Mouse (Mus musculus) hindbrain, embryonic 14.5 days (tissue): Measurements from ENCODE around the gene Jade1. TPM values are rescaled to one million over a fixed set of nuclear protein-coding genes. Genes with fewer than 3 reads are reported as not detected.

Experiments
- ATAC-seq: fragments of 200-750 bp; cut with Nextera tagmentation; 2 replicates; pipeline ENCODE4 v1.8.0; 2017; ENCODE audit warnings: moderate number of reproducible peaks, mild to moderate bottlenecking, moderate TSS enrichment, moderate library complexity; ENCODE audit not compliant: low FRiP score
- DNase-seq: peaks from one replicate; pipeline ENCODE4 v3.0.0-alpha.2; 2015; ENCODE audit warnings: low spot score
- H3K27ac ChIP-seq: fragments of 300-500 bp; sonication (generic); 2 replicates; pipeline ENCODE4 v1.5.1; 2014; ENCODE audit warnings: mild to moderate bottlenecking, moderate library complexity
- H3K27me3 ChIP-seq: fragments of 300-500 bp; sonication (generic); 2 replicates; pipeline ENCODE4 v1.6.1; 2014; ENCODE audit warnings: mild to moderate bottlenecking, low read length, mixed read lengths; ENCODE audit not compliant: control insufficient read depth, insufficient read depth
- H3K36me3 ChIP-seq: fragments of 300-500 bp; sonication (generic); replicated peaks from 2 replicates; pipeline ENCODE4 v1.6.1; 2014; ENCODE audit not compliant: control insufficient read depth, insufficient read depth
- H3K4me1 ChIP-seq: fragments of 300-500 bp; sonication (generic); replicated peaks from 2 replicates; pipeline ENCODE4 v1.6.1; 2014; ENCODE audit warnings: antibody characterized with exemption, low read length, mixed read lengths; ENCODE audit not compliant: control insufficient read depth, insufficient read depth
- H3K4me2 ChIP-seq: fragments of 300-500 bp; sonication (generic); replicated peaks from 2 replicates; pipeline ENCODE4 v1.6.1; 2014; ENCODE audit warnings: mild to moderate bottlenecking, moderate library complexity
- H3K4me3 ChIP-seq: fragments of 300-500 bp; sonication (generic); replicated peaks from 2 replicates; pipeline ENCODE4 v1.5.1; 2014; ENCODE audit warnings: mild to moderate bottlenecking, low read length
- H3K9ac ChIP-seq: fragments of 300-500 bp; sonication (generic); 2 replicates; pipeline ENCODE4 v1.6.1; 2014
- H3K9me3 ChIP-seq: fragments of 300-500 bp; sonication (generic); 2 replicates; pipeline ENCODE4 v1.6.1; 2016; ENCODE audit warnings: low read length; ENCODE audit not compliant: control insufficient read depth
- WGBS: fragments of 180-500 bp; shearing (Covaris S2); extraction: QIAGEN DNeasy Blood & Tissue Kit; methylation state at CpG from one replicate; pipeline ENCODE4 v1.1.7; 2014; 5-methylcytosine and 5-hydroxymethylcytosine counted together
- polyA plus RNA-seq: library from polyadenylated mRNA; unstranded; fragments of >200 nt; fragmentation: Nextera tagmentation; extraction: Ambion mirVana; gene quantifications from 2 replicates; pipeline ENCODE4 v1.2.1, GENCODE M21; 2014

Jade1 gene
- polyA plus RNA-seq, 1 experiment from 2014 or later, result 13.3 TPM

DNA sequence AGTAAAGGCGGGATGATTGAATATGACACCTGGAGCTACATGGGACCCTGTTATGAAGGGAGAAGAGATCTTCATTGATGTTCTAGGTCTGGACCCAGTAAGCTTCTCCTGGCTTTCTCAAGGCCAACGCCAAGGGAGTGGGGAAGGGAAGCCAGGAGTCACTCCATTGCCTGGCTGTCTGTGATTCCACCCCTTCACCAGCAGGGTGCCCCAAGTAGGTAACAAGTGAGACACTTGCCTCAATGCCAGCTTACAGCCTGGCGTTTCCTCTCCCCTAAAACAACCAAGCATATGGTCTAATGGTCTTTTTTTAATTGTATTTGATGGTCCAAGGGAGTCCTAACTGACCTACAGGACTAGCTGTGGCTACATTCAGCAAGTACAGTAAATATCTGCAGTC is 14.2 kb upstream of the Jade1 start:
- H3K4me1 ChIP-seq, result 0 out of 2 replicates have a peak, but pooled peaks cover 5% of the 10 kb centered on the region
- no peak overlapping the region for H3K27ac ChIP-seq
- no peak overlapping the region for H3K9ac ChIP-seq
- no peak overlapping the region for H3K4me3 ChIP-seq
- DNase-seq (no peak), ATAC-seq (no peak)
- H3K9me3 ChIP-seq, result no peaks in the 10 kb centered on the region
- no peak overlapping the region for H3K4me2 ChIP-seq
- H3K27me3 ChIP-seq, result no peaks in the 10 kb centered on the region
- WGBS, result 89% methylated on average over 3 of the region's 3 CpGs
- no peaks in the 10 kb centered on the region for H3K36me3 ChIP-seq

GRCm38 (mm10) chr3:41544451-41544850 is 11.1 kb upstream of the Jade1 start:
- 55% methylated on average over 7 of the region's 7 CpGs for WGBS
- no peak for DNase-seq
- no peak for ATAC-seq

GRCm38 (mm10) chr3:41547289-41547688 is 8.2 kb upstream of the Jade1 start:
- WGBS, result 98% methylated on average over 5 of the region's 5 CpGs
- no peak overlapping the region for H3K27ac ChIP-seq
- no peaks in the 10 kb centered on the region for H3K9me3 ChIP-seq
- H3K9ac ChIP-seq, result no peak overlapping the region
- H3K4me3 ChIP-seq, result no peak overlapping the region
- DNase-seq (no peak), ATAC-seq (no peak)
- H3K36me3 ChIP-seq, result no peaks in the 10 kb centered on the region
- H3K4me2 ChIP-seq, result no peak overlapping the region
- H3K4me1 ChIP-seq, result 0 out of 2 replicates have a peak, but pooled peaks cover 5% of the 10 kb centered on the region
- no peaks in the 10 kb centered on the region for H3K27me3 ChIP-seq

More at GRCm38 (mm10) chr3:41544451-41544850, 11.1 kb upstream of the Jade1 start:
- H3K36me3 ChIP-seq, result no peaks in the 10 kb centered on the region
- H3K4me3 ChIP-seq, result no peak overlapping the region
- no peaks in the 10 kb centered on the region for H3K9me3 ChIP-seq
- 0 out of 2 replicates have a peak, but pooled peaks cover 5% of the 10 kb centered on the region for H3K4me1 ChIP-seq
- no peak overlapping the region for H3K9ac ChIP-seq
- H3K4me2 ChIP-seq, result no peak overlapping the region
- no peak overlapping the region for H3K27ac ChIP-seq
- no peaks in the 10 kb centered on the region for H3K27me3 ChIP-seq

DNA sequence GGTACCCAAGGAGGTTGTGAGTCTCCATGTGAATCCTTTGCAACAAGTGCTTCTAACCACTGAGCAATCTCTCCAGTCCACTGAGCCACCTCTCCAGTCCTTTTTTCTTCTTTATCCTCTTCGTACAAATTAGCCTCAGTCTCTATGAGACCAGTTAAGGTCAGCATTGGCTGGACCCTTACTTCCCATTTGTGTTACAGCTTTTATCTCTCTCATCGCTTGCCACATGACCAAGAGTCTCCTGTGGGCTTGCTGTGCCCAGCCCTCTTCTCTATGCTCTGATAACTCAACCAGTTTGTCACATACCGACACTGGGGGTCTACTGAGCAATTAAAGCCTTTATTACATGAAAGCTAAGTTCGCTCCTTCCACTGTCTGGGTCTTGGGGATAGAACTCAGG is 7.3 kb upstream of the Jade1 start:
- H3K4me2 ChIP-seq, result no peak overlapping the region
- no peaks in the 10 kb centered on the region for H3K27me3 ChIP-seq
- WGBS, result 84% methylated on average over 4 of the region's 4 CpGs
- no peak for DNase-seq
- no peak overlapping the region for H3K27ac ChIP-seq
- H3K9ac ChIP-seq, result no peak overlapping the region
- 0 out of 2 replicates have a peak, but pooled peaks cover 5% of the 10 kb centered on the region for H3K4me1 ChIP-seq
- H3K36me3 ChIP-seq, result no peaks in the 10 kb centered on the region
- ATAC-seq, result no peak
- no peaks in the 10 kb centered on the region for H3K9me3 ChIP-seq
- H3K4me3 ChIP-seq, result no peak overlapping the region

GRCm38 (mm10) chr3:41551671-41552070 is 3.9 kb upstream of the Jade1 start:
- no peak overlapping the region for H3K9ac ChIP-seq
- no peaks in the 10 kb centered on the region for H3K9me3 ChIP-seq
- no peaks in the 10 kb centered on the region for H3K4me1 ChIP-seq
- H3K4me2 ChIP-seq, result no peak overlapping the region
- H3K4me3 ChIP-seq, result no peak overlapping the region
- no peaks in the 10 kb centered on the region for H3K27me3 ChIP-seq
- 59% methylated on average over 3 of the region's 3 CpGs for WGBS
- no peaks in the 10 kb centered on the region for H3K36me3 ChIP-seq
- no peak overlapping the region for H3K27ac ChIP-seq
- DNase-seq, result no peak
- no peak for ATAC-seq

- 79% methylated on average over 11 of the region's 11 CpGs for WGBS
- Histone ChIP-seq H3K36me3 (no peaks in the 10 kb centered on the region), H3K27me3 (no peaks in the 10 kb centered on the region), H3K9me3 (no peaks in the 10 kb centered on the region), H3K9ac (no peak overlapping the region), H3K4me2 (no peak overlapping the region), H3K4me3 (no peak overlapping the region), H3K27ac (no peak overlapping the region), H3K4me1 (no peaks in the 10 kb centered on the region)
- no peak for ATAC-seq
- DNase-seq, result no peak
These were observed 2.6 kb upstream of the Jade1 start for GRCm38 (mm10) chr3:41552777-41553548.

GRCm38 (mm10) chr3:41553681-41554080 is 1.9 kb upstream of the Jade1 start:
- no peak overlapping the region for H3K9ac ChIP-seq
- no peak overlapping the region for H3K4me2 ChIP-seq
- no peak for ATAC-seq
- H3K27ac ChIP-seq, result no peak overlapping the region
- no peak overlapping the region for H3K4me3 ChIP-seq
- H3K4me1 ChIP-seq, result no peaks in the 10 kb centered on the region
- H3K9me3 ChIP-seq, result no peaks in the 10 kb centered on the region
- 86% methylated on average over 4 of the region's 4 CpGs for WGBS
- H3K36me3 ChIP-seq, result no peaks in the 10 kb centered on the region
- DNase-seq, result no peak
- H3K27me3 ChIP-seq, result no peaks in the 10 kb centered on the region

DNA sequence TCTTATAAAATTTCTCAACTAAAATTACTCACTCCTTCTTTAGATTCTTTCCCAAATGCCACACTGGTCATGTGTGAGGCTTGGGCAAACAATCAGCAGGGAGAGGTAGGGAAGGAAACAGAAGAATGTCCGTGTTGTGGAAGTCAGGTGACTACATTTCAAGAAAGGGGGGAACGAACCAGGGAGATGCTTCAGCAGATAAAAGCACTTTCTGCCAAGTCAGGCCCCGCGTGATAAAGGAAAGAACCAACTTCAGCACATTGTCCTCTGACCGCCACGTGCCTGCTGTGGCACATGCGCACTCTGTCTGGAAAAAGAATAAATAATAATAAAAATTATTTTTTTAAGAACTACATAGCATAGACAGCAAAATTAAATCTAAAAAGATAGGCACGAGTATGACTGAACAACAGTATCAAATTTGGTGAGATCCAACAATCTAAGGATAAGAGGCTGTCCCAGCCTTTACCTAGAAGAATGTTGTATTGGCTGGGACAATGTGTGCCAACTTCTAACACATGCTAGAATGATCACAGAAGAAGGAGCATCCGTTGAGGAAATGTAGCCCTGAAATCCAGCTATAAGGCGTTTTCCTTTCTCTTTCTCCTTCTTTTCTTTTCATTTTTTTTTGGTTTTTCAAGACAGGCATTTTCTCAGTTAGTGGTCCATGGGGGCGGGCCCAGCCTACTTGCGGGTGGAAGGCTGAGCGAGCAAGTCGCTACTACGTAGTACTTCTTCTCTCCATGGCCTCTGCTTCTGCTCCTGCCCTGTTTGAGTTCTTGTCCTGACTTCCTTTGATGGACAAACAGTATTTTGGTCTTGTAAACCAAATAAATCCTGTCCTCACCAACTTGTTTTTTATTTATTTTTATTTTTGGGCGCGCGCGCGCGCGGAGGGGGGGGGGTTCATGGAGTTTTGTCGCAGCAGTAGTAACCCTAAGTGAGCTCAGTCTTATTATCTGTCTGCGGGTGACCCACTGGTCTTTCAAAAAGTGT is 753 bp upstream of the Jade1 start:
- Histone ChIP-seq H3K27me3 (no peaks in the 10 kb centered on the region), H3K4me3 (no peak overlapping the region), H3K4me1 (no peaks in the 10 kb centered on the region), H3K9ac (no peak overlapping the region), H3K4me2 (no peak overlapping the region), H3K9me3 (no peaks in the 10 kb centered on the region), H3K27ac (no peak overlapping the region), H3K36me3 (no peaks in the 10 kb centered on the region)
- 95% methylated on average over 24 of the region's 24 CpGs for WGBS
- DNase-seq (no peak), ATAC-seq (no peak)
